Mouse (Mus musculus): ENCODE data around the gene Ahnak. TPM values are rescaled to one million over a fixed set of nuclear protein-coding genes. Genes with fewer than 3 reads are reported as not detected.
A peak's percentile ranks its signal among the peaks of the same experiment; 100 is the strongest.

The Ahnak gene
- total and polyA plus RNA-seq, 3 experiments = 1.2 to 2.2 TPM; not detected in 1

- TF ChIP-seq RCOR1 (IDR thresholded peaks at IDR 0.05; ENCODE audit: low read depth, low read length) (0 out of 2 replicates have a peak, but pooled peaks have one; percentile 40), CHD2 (IDR thresholded peaks at IDR 0.05; ENCODE audit: low read length) (no peak), JUND (IDR thresholded peaks at IDR 0.05; ENCODE audit: low read depth, low read length) (no peak), POLR2AphosphoS2 (IDR thresholded peaks at IDR 0.05; ENCODE audit: low read length) (no peak), SIN3A (IDR thresholded peaks at IDR 0.05; ENCODE audit: low read length) (peak; percentile 77), ETS1 (IDR thresholded peaks at IDR 0.05; ENCODE audit: low read depth, low read length) (0 out of 2 replicates have a peak, but pooled peaks have one; percentile 13), GATA1 (IDR thresholded peaks at IDR 0.05; ENCODE audit: low read depth, low read length) (no peak), MXI1 (IDR thresholded peaks at IDR 0.05; ENCODE audit: low read depth, low read length) (0 out of 2 replicates have a peak, but pooled peaks have one; percentile 21), HCFC1 (IDR thresholded peaks at IDR 0.05; ENCODE audit: low read depth, low read length) (no peak), TBP (IDR thresholded peaks at IDR 0.05; ENCODE audit: low read depth, low read length) (no peak), E2F4 (IDR thresholded peaks at IDR 0.05; ENCODE audit: borderline replicate concordance, low read depth, low read length) (no peak), NRF1 (IDR thresholded peaks at IDR 0.05; ENCODE audit: insufficient read depth, low read depth, low read length, poor library complexity, severe bottlenecking) (no peak), UBTF (IDR thresholded peaks at IDR 0.05; ENCODE audit: borderline replicate concordance, insufficient read depth, low read depth, low read length) (no peak), SMC3 (IDR thresholded peaks at IDR 0.05; ENCODE audit: low read depth, low read length) (peak; percentile 99)
Observed at GRCm38 (mm10) chr19:8992769-8993624, 3.9 kb downstream of the Ahnak start (continued).

DNA sequence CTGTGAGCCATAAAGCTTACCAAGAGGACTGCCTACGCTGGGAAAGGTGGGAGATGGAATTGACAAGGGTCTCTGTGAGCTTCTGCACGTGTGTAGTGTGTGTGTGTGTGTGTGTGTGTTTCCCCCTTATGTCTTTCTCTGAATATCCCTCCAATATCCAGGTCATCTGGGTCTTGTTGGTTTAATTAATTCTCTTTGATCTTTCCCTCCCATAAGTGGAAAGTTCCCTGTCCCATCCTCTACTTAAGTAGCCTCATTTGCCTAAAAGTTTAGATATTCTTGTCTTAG, 4.5 kb downstream of the Ahnak start:
- no peaks in the 10 kb centered on the region; a peak in 1 of 4 replicates for H3K27me3 ChIP-seq (ENCODE audit: control insufficient read depth in 1 of 2, insufficient read depth in 2 of 2, low read length in 2 of 2)

More for the DNA sequence above, 4.5 kb downstream of the Ahnak start:
- Histone ChIP-seq H3K9ac (ENCODE audit: control insufficient read depth, low read depth, low read length, poor library complexity, severe bottlenecking) (no peak overlapping the region), H3K36me3 (ENCODE audit: control insufficient read depth in 1 of 2, insufficient read depth in 2 of 2, low read length in 2 of 2) (peaks cover 0 to 16% of the 10 kb centered on the region in 2 experiments; a peak in 2 of 4 replicates), H3K9me3 (replicated peaks; ENCODE audit: insufficient read depth, low read length) (no peaks in the 10 kb centered on the region), H3K4me3 (ENCODE audit: control insufficient read depth in 1 of 2, insufficient read depth in 1 of 2, low read depth in 2 of 2, low read length in 2 of 2) (no peak overlapping the region), H3K79me2 (ENCODE audit: control insufficient read depth, insufficient read depth, low read length, poor library complexity) (no peaks in the 10 kb centered on the region), H3K27ac (ENCODE audit: control insufficient read depth, low read depth, low read length) (no peak overlapping the region), H3K4me1 (ENCODE audit: control insufficient read depth in 1 of 2, insufficient read depth in 2 of 2, low read length in 2 of 2) (peaks cover 9 to 27% of the 10 kb centered on the region in 2 experiments)
- TF ChIP-seq SMC3 (IDR thresholded peaks at IDR 0.05; ENCODE audit: low read depth, low read length) (no peak), ZMIZ1 (IDR thresholded peaks at IDR 0.05; ENCODE audit: low read depth, low read length) (no peak), POLR2AphosphoS5 (IDR thresholded peaks at IDR 0.05; ENCODE audit: borderline replicate concordance, low read depth, low read length) (no peak), TAL1 (IDR thresholded peaks at IDR 0.05; ENCODE audit: low read length) (no peak), ZC3H11A (IDR thresholded peaks at IDR 0.05; ENCODE audit: low read depth, low read length) (no peak), NELFE (IDR thresholded peaks at IDR 0.05; ENCODE audit: low read depth, low read length) (no peak), CTCF (IDR thresholded peaks at IDR 0.05 in 2 of 3, conservative IDR thresholded peaks at IDR 0.05 in 1 of 3; ENCODE audit: control insufficient read depth in 1 of 3, insufficient read depth in 1 of 3, low read depth in 2 of 3, low read length in 3 of 3, poor library complexity in 1 of 3, severe bottlenecking in 1 of 3) (no peak), MYB (IDR thresholded peaks at IDR 0.05; ENCODE audit: low read depth, low read length) (no peak), EP300 (IDR thresholded peaks at IDR 0.05; ENCODE audit: low read depth in 1 of 2, low read length in 2 of 2) (no peak), ZNF384 (IDR thresholded peaks at IDR 0.05; ENCODE audit: low read depth, low read length) (no peak), MAFK (IDR thresholded peaks at IDR 0.05; ENCODE audit: borderline replicate concordance, low read depth, low read length) (no peak), NRF1 (IDR thresholded peaks at IDR 0.05; ENCODE audit: insufficient read depth, low read depth, low read length, poor library complexity, severe bottlenecking) (no peak)
- no peak for DNase-seq (ENCODE audit: low read depth, low spot score)

All from MEL (cell line).